Mouse (Mus musculus) spleen, adult 2 months (tissue): ENCODE results near the gene Tprg.

Experiments
- CTCF ChIP-seq: fragments of 200-500 bp; IDR thresholded peaks from 2 replicates; pipeline ENCODE4 v1.5.1; 2011; ENCODE audit warnings: mild to moderate bottlenecking, inconsistent platforms; ENCODE audit not compliant: insufficient read depth, insufficient read length, insufficient replicate concordance; ENCODE audit errors: extremely low read depth
- POLR2A ChIP-seq: fragments of 200-500 bp; IDR thresholded peaks from 2 replicates; pipeline ENCODE4 v1.6.1; 2011; ENCODE audit warnings: low read depth, low read length, inconsistent platforms

DNA sequence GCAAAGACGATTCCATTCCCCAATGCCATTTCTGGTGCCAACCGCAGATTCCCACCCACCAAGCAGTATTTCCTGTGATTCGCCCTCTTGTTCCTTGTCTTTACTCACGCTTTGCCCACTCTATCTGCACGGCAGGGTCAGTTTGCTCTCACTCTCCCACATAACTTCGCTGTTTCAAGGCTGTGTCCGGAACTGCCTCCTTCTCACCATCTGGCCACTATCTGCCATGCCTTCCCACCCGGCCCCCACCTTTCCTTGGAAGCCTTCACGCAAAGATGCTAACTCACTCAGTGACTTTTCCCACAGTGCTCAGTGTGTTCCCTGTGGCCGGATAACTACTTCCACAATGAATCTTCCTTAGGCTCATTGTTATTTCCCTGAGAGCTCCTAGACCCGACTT, 21.4 kb upstream of the Tprg start:
- no peak for TF ChIP-seq POLR2A
- no peak for TF ChIP-seq CTCF
